Mouse (Mus musculus) heart, postnatal 0 days (tissue): Measurements from ENCODE around the gene Mrps15. TPM values are rescaled to one million over a fixed set of nuclear protein-coding genes. Genes with fewer than 3 reads are reported as not detected.
"Not testable (repeated sequence)": the region's sequence is repeated elsewhere in the genome, so short reads cannot be mapped to it uniquely, and the experiment has no call there.

Source experiments
- ATAC-seq: fragments of 200-750 bp; cut with Nextera tagmentation; 2 replicates; pipeline ENCODE4 v1.8.0; 2017; ENCODE audit warnings: low read depth, moderate number of reproducible peaks, moderate library complexity; ENCODE audit not compliant: insufficient read depth
- DNase-seq: peaks from one replicate; pipeline ENCODE4 v3.0.0-alpha.2; 2016; ENCODE audit warnings: low spot score
- H3K27ac ChIP-seq: fragments of 300-500 bp; sonication (generic); 2 replicates; pipeline ENCODE4 v1.5.1; 2014; ENCODE audit warnings: low read depth, mild to moderate bottlenecking
- H3K27me3 ChIP-seq: fragments of 300-500 bp; sonication (generic); 2 replicates; pipeline ENCODE4 v1.6.1; 2014; ENCODE audit warnings: low read length, mixed read lengths; ENCODE audit not compliant: control insufficient read depth, insufficient read depth
- H3K36me3 ChIP-seq: fragments of 300-500 bp; sonication (generic); replicated peaks from 2 replicates; pipeline ENCODE4 v1.6.1; 2014; ENCODE audit warnings: low read length, mixed read lengths; ENCODE audit not compliant: control insufficient read depth, insufficient read depth
- H3K4me1 ChIP-seq: fragments of 300-500 bp; sonication (generic); 2 replicates; pipeline ENCODE4 v1.6.1; 2014; ENCODE audit warnings: antibody characterized with exemption; ENCODE audit not compliant: control insufficient read depth, insufficient read depth
- H3K4me2 ChIP-seq: fragments of 300-500 bp; sonication (generic); 2 replicates; pipeline ENCODE4 v1.6.1; 2014; ENCODE audit warnings: low read depth, mild to moderate bottlenecking, low read length, moderate library complexity
- H3K4me3 ChIP-seq: fragments of 300-500 bp; sonication (generic); 2 replicates; pipeline ENCODE4 v1.5.1; 2014; ENCODE audit warnings: low read depth, low read length
- H3K9ac ChIP-seq: fragments of 300-500 bp; sonication (generic); replicated peaks from 2 replicates; pipeline ENCODE4 v1.6.1; 2014; ENCODE audit warnings: low read depth, low read length, mixed read lengths
- H3K9me3 ChIP-seq: fragments of 300-500 bp; sonication (generic); replicated peaks from 2 replicates; pipeline ENCODE4 v1.6.1; 2016; ENCODE audit warnings: low read length; ENCODE audit not compliant: control insufficient read depth
- CTCF ChIP-seq: IDR thresholded peaks from 2 replicates; pipeline ENCODE4 v1.5.1; 2016; ENCODE audit warnings: antibody characterized with exemption, control low read depth, low read depth
- EP300 ChIP-seq: IDR thresholded peaks from 2 replicates; pipeline ENCODE4 v1.6.1; 2016; ENCODE audit warnings: antibody characterized with exemption, low read depth
- WGBS: fragments of 180-500 bp; shearing (Covaris S2); extraction: QIAGEN DNeasy Blood & Tissue Kit; methylation state at CpG from one replicate; pipeline ENCODE4 v1.1.7; 2014; 5-methylcytosine and 5-hydroxymethylcytosine counted together
- polyA plus RNA-seq: library from polyadenylated mRNA; unstranded; fragments of >200 nt; fragmentation: Nextera tagmentation; extraction: Ambion mirVana; gene quantifications from 2 replicates; pipeline ENCODE4 v1.2.1, GENCODE M21; 2015
- total RNA-seq: library from RNA; depleted of rRNA; stranded (reverse); fragments of >200 nt; gene quantifications from 2 replicates; pipeline ENCODE4 v1.2.3, GENCODE M21; 2014; ENCODE audit warnings: low replicate concordance

The Mrps15 gene
- total and polyA plus RNA-seq, 2 experiments from 2014 or later = 84.0 to 139 TPM

GRCm38 (mm10) chr4:126091873-126092272 is 45.1 kb downstream of the Mrps15 start:
- no peak overlapping the region for H3K9ac ChIP-seq
- DNase-seq (no peak), ATAC-seq (no peak)
- H3K4me3 ChIP-seq = no peak overlapping the region
- H3K4me1 ChIP-seq = peaks cover under 1% of the 10 kb centered on the region; the same call in 1 of the 2 replicates
- no peak overlapping the region for H3K4me2 ChIP-seq
- no peaks in the 10 kb centered on the region for H3K27me3 ChIP-seq
- no peak for TF ChIP-seq CTCF
- TF ChIP-seq EP300 = no peak
- no peaks in the 10 kb centered on the region for H3K9me3 ChIP-seq
- WGBS = 75% methylated on average over 8 of the region's 8 CpGs
- H3K36me3 ChIP-seq = no peaks in the 10 kb centered on the region
- H3K27ac ChIP-seq = no peak overlapping the region

GRCm38 (mm10) chr4:126095622-126096430 is 49.1 kb downstream of the Mrps15 start:
- not testable (repeated sequence) for DNase-seq, ATAC-seq, H3K9me3 ChIP-seq, H3K9ac ChIP-seq, H3K27me3 ChIP-seq
- H3K4me1 ChIP-seq = peaks cover 24% of the 10 kb centered on the region; the same call in 1 of the 2 replicates
- peaks cover 10% of the 10 kb centered on the region; the same call in 1 of the 2 replicates for H3K36me3 ChIP-seq
- H3K27ac ChIP-seq = 0 out of 2 replicates have a peak overlapping the region, but pooled peaks have one; percentile 63
- H3K4me3 ChIP-seq = peak overlapping the region; percentile 61; the same call in 1 of the 2 replicates
- peak overlapping the region; percentile 75; the same call in 1 of the 2 replicates for H3K4me2 ChIP-seq
- 56% methylated on average over 14 of the region's 14 CpGs for WGBS

DNA sequence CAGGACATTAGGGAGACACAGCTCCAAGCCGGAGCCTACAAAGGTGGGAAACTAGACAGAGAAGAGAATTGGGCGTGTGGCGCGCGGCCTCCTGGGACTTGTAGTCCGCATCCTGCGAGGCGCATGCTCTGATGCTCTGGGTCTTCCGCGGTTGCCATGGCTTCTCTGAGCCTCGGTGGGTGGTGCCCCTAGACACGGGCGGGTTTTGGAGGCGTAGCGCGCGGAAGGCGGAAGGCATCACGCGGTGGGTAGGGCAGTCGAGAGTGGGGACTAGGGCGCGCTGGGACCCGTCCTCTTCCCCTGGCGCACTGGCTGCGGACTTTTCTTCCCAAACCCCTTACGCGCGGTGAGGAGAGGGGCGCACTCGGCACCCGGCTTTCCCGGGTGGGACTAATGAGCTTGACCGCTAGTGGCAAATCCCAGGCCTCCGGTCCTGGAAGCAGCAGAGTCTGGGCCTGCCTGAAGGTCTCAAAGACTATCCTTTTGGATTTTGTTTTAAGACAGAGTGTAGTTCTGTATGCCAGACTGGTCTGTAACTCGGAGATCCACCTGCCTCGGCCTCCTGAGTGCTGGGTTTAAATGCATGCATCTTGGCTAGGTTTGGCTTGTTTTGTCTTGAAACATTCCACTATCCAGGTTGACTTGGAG is 49.9 kb downstream of the Mrps15 start, which contains the start of gene Lsm10:
Lsm10 (plus strand) TSS at position 160 of the 648 bp plus-strand sequence.
- peak within 1 kb of the TSS; percentile 58 for H3K9ac ChIP-seq
- peaks cover 10% of the 10 kb centered on the region; the same call in 1 of the 2 replicates for H3K36me3 ChIP-seq
- no peak for TF ChIP-seq EP300
- TF ChIP-seq CTCF = no peak; the same call in 1 of the 2 replicates
- peak within 1 kb of the TSS; percentile 75 for H3K4me2 ChIP-seq
- peak; percentile 98 for ATAC-seq
- H3K4me1 ChIP-seq = peaks cover 24% of the 10 kb centered on the region; the same call in 1 of the 2 replicates
- H3K4me3 ChIP-seq = peak within 1 kb of the TSS; percentile 61
- no peaks in the 10 kb centered on the region for H3K27me3 ChIP-seq
- DNase-seq = peak; percentile 96
- no peaks in the 10 kb centered on the region for H3K9me3 ChIP-seq
- WGBS = 4% methylated on average over 36 of the region's 37 CpGs
- H3K27ac ChIP-seq = peak within 1 kb of the TSS; percentile 63

DNA sequence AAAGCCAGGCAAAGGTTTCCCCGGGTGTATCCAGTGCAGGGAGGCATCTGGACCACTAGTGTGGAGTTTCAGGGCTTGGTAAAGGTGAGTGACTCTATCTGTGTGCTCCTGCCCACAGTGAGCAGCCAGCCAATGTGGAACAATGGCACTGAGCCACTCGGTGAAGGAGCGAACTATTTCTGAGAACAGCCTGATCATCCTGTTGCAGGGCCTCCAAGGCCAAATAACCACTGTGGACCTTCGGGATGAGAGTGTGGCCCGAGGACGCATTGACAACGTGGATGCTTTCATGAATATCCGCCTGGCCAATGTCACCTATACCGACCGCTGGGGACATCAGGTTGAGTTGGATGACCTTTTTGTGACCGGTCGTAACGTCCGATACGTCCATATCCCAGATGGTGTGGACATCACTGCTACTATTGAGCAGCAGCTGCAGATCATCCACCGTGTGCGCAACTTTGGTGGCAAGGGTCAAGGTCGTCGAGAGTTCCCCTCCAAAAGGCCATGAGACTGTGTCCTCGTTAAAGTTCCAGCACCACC is 51.1 kb downstream of the Mrps15 start:
- Histone ChIP-seq H3K4me3 (no peak overlapping the region), H3K27ac (no peak overlapping the region), H3K9me3 (no peaks in the 10 kb centered on the region), H3K27me3 (no peaks in the 10 kb centered on the region), H3K4me1 (peaks cover 31% of the 10 kb centered on the region), H3K4me2 (no peak overlapping the region), H3K9ac (no peak overlapping the region), H3K36me3 (peaks cover 10% of the 10 kb centered on the region; the same call in 1 of the 2 replicates)
- 90% methylated on average over 20 of the region's 20 CpGs for WGBS
- no peak for ATAC-seq
- no peak for DNase-seq
- TF ChIP-seq CTCF (no peak), EP300 (no peak)

- Histone ChIP-seq H3K27ac (peak overlapping the region; percentile 75), H3K4me3 (no peak overlapping the region), H3K9ac (no peak overlapping the region), H3K4me1 (peaks cover 33% of the 10 kb centered on the region), H3K9me3 (no peaks in the 10 kb centered on the region), H3K4me2 (no peak overlapping the region), H3K36me3 (peaks cover 10% of the 10 kb centered on the region; the same call in 1 of the 2 replicates), H3K27me3 (no peaks in the 10 kb centered on the region)
- no peak for DNase-seq
- TF ChIP-seq CTCF = no peak
- no peak for TF ChIP-seq EP300
- ATAC-seq = no peak
- WGBS = 86% methylated on average over 3 of the region's 3 CpGs
Observed at GRCm38 (mm10) chr4:126099365-126099764, 52.6 kb downstream of the Mrps15 start.
